Mouse (Mus musculus) lung, postnatal 0 days (tissue): Measurements from ENCODE around the gene Wnt5b. TPM values are rescaled to one million over a fixed set of nuclear protein-coding genes. Genes with fewer than 3 reads are reported as not detected.

ENCODE experiments used
- ATAC-seq: fragments of 200-750 bp; cut with Nextera tagmentation; 2 replicates; pipeline ENCODE4 v1.8.0; 2017; ENCODE audit warnings: moderate library complexity
- DNase-seq: peaks from one replicate; pipeline ENCODE4 v3.0.0-alpha.2; 2016; ENCODE audit warnings: low spot score
- H3K27ac ChIP-seq: fragments of 300-500 bp; sonication (generic); 2 replicates; pipeline ENCODE4 v1.5.1; 2014; ENCODE audit warnings: antibody characterized with exemption, mild to moderate bottlenecking, low read length, mixed read lengths
- H3K27me3 ChIP-seq: fragments of 300-500 bp; sonication (generic); replicated peaks from 2 replicates; pipeline ENCODE4 v1.6.1; 2014; ENCODE audit warnings: low read length, mixed read lengths; ENCODE audit not compliant: insufficient read depth
- H3K36me3 ChIP-seq: fragments of 300-500 bp; sonication (generic); 2 replicates; pipeline ENCODE4 v1.6.1; 2014; ENCODE audit warnings: low read length, mixed read lengths; ENCODE audit not compliant: insufficient read depth
- H3K4me1 ChIP-seq: fragments of 300-500 bp; sonication (generic); 2 replicates; pipeline ENCODE4 v1.6.1; 2014; ENCODE audit warnings: antibody characterized with exemption, low read depth, low read length, mixed read lengths; ENCODE audit not compliant: insufficient read depth
- H3K4me2 ChIP-seq: fragments of 300-500 bp; sonication (generic); replicated peaks from 2 replicates; pipeline ENCODE4 v1.6.1; 2014; ENCODE audit warnings: low read depth, mild to moderate bottlenecking, low read length, moderate library complexity, mixed read lengths
- H3K4me3 ChIP-seq: fragments of 300-500 bp; sonication (generic); 2 replicates; pipeline ENCODE4 v1.5.1; 2014; ENCODE audit warnings: low read depth, low read length
- H3K9ac ChIP-seq: fragments of 300-500 bp; sonication (generic); replicated peaks from 2 replicates; pipeline ENCODE4 v1.6.1; 2014; ENCODE audit warnings: low read depth, mild to moderate bottlenecking
- H3K9me3 ChIP-seq: fragments of 300-500 bp; sonication (generic); 2 replicates; pipeline ENCODE4 v1.6.1; 2016; ENCODE audit warnings: low read length, mixed read lengths
- CTCF ChIP-seq: IDR thresholded peaks from 2 replicates; pipeline ENCODE4 v1.5.1; 2016; ENCODE audit warnings: antibody characterized with exemption, mild to moderate bottlenecking
- EP300 ChIP-seq: IDR thresholded peaks from 2 replicates; pipeline ENCODE4 v1.6.1; 2016; ENCODE audit warnings: antibody characterized with exemption, mild to moderate bottlenecking, control low read depth
- WGBS: fragments of 180-500 bp; shearing (Covaris S2); extraction: QIAGEN DNeasy Blood & Tissue Kit; methylation state at CpG from one replicate; pipeline ENCODE4 v1.1.7; 2014; 5-methylcytosine and 5-hydroxymethylcytosine counted together
- polyA plus RNA-seq: library from polyadenylated mRNA; unstranded; fragments of >200 nt; fragmentation: Nextera tagmentation; extraction: Ambion mirVana; gene quantifications from 2 replicates; pipeline ENCODE4 v1.2.1, GENCODE M21; 2015

The Wnt5b gene
- polyA plus RNA-seq, 1 experiment from 2014 or later = 6.6 TPM

GRCm38 (mm10) chr6:119473992-119474391 is 70.2 kb downstream of the Wnt5b start:
- H3K36me3 ChIP-seq = no peaks in the 10 kb centered on the region
- no peak for ATAC-seq
- H3K27ac ChIP-seq = no peak overlapping the region
- no peaks in the 10 kb centered on the region for H3K27me3 ChIP-seq
- H3K4me2 ChIP-seq = no peak overlapping the region
- H3K9me3 ChIP-seq = no peaks in the 10 kb centered on the region
- 64% methylated on average over 4 of the region's 4 CpGs for WGBS
- H3K4me1 ChIP-seq = peaks cover 7% of the 10 kb centered on the region; the same call in 1 of the 2 replicates
- no peak overlapping the region for H3K9ac ChIP-seq
- TF ChIP-seq CTCF = no peak
- TF ChIP-seq EP300 = no peak
- no peak overlapping the region for H3K4me3 ChIP-seq
- DNase-seq = no peak

GRCm38 (mm10) chr6:119473446-119473845 is 70.7 kb downstream of the Wnt5b start:
- Histone ChIP-seq H3K36me3 (no peaks in the 10 kb centered on the region), H3K4me3 (no peak overlapping the region), H3K4me2 (no peak overlapping the region), H3K9me3 (no peaks in the 10 kb centered on the region), H3K4me1 (peaks cover 7% of the 10 kb centered on the region; the same call in 1 of the 2 replicates), H3K27ac (no peak overlapping the region), H3K9ac (no peak overlapping the region), H3K27me3 (no peaks in the 10 kb centered on the region)
- TF ChIP-seq CTCF = no peak
- TF ChIP-seq EP300 = no peak
- ATAC-seq = no peak
- no peak for DNase-seq
- 68% methylated on average over 7 of the region's 7 CpGs for WGBS

- H3K9ac ChIP-seq = no peak overlapping the region
- no peak for ATAC-seq
- TF ChIP-seq CTCF (no peak), EP300 (no peak)
- H3K27me3 ChIP-seq = no peaks in the 10 kb centered on the region
- H3K4me1 ChIP-seq = peaks cover 2% of the 10 kb centered on the region; the same call in 1 of the 2 replicates
- DNase-seq = no peak
- whole genome bisulfite sequencing = 50% methylated on average over 3 of the region's 3 CpGs
- H3K27ac ChIP-seq = no peak overlapping the region
- H3K9me3 ChIP-seq = no peaks in the 10 kb centered on the region
- no peaks in the 10 kb centered on the region for H3K36me3 ChIP-seq
- no peak overlapping the region for H3K4me2 ChIP-seq
- no peak overlapping the region for H3K4me3 ChIP-seq
Measured at GRCm38 (mm10) chr6:119472705-119473104, 71.4 kb downstream of the Wnt5b start.

GRCm38 (mm10) chr6:119472135-119472534 is 72.0 kb downstream of the Wnt5b start:
- Histone ChIP-seq H3K27me3 (no peaks in the 10 kb centered on the region), H3K36me3 (no peaks in the 10 kb centered on the region), H3K4me2 (no peak overlapping the region), H3K4me3 (no peak overlapping the region), H3K9me3 (no peaks in the 10 kb centered on the region), H3K27ac (no peak overlapping the region), H3K9ac (no peak overlapping the region), H3K4me1 (no peaks in the 10 kb centered on the region)
- ATAC-seq = peak; percentile 59
- DNase-seq = peak; percentile 71
- WGBS = 27% methylated on average over 5 of the region's 5 CpGs
- TF ChIP-seq CTCF (peak; percentile 92), EP300 (no peak)

GRCm38 (mm10) chr6:119470777-119471176 is 73.4 kb downstream of the Wnt5b start:
- Histone ChIP-seq H3K4me2 (no peak overlapping the region), H3K27me3 (no peaks in the 10 kb centered on the region), H3K36me3 (no peaks in the 10 kb centered on the region), H3K27ac (no peak overlapping the region), H3K4me3 (no peak overlapping the region), H3K9me3 (no peaks in the 10 kb centered on the region), H3K4me1 (no peaks in the 10 kb centered on the region), H3K9ac (no peak overlapping the region)
- 63% methylated on average over 3 of the region's 3 CpGs for WGBS
- no peak for TF ChIP-seq EP300
- TF ChIP-seq CTCF = no peak
- ATAC-seq = no peak
- DNase-seq = no peak

- H3K4me2 ChIP-seq = no peak overlapping the region
- H3K27me3 ChIP-seq = no peaks in the 10 kb centered on the region
- no peaks in the 10 kb centered on the region for H3K4me1 ChIP-seq
- H3K27ac ChIP-seq = no peak overlapping the region
- no peak for DNase-seq
- H3K36me3 ChIP-seq = no peaks in the 10 kb centered on the region
- ATAC-seq = no peak
- 87% methylated on average over 2 of the region's 2 CpGs for WGBS
- no peak overlapping the region for H3K9ac ChIP-seq
- no peak overlapping the region for H3K4me3 ChIP-seq
- no peak for TF ChIP-seq EP300
- TF ChIP-seq CTCF = peak; percentile 49
- no peaks in the 10 kb centered on the region for H3K9me3 ChIP-seq
Measured at GRCm38 (mm10) chr6:119467785-119468059, 76.4 kb downstream of the Wnt5b start.
